Mouse (Mus musculus): Measurements from ENCODE around the gene Olfr622. TPM values are rescaled to one million over a fixed set of nuclear protein-coding genes. Genes with fewer than 3 reads are reported as not detected.

The Olfr622 gene
- total and polyA plus RNA-seq, 3 experiments, result not detected

DNA sequence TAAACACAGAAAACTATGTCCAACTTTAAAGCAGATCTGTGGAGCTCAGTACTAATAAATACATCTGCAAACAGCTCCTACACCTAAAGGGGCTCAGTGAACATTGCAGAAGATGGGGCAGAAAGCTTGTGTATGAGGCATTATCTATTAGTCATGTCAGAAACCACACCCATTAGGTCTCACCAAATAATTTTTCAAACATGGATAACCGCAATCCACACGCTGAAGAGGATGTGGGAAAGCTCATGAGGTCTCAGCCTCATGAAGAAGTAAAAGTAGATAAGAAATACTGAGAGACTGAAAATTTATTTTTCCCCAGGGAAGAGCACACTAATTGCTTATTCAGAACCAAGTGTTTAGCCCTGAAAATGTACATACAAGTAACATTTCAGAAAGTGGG is 35.1 kb downstream of the Olfr622 start:
- Histone ChIP-seq H3K36me3 (ENCODE audit: control insufficient read depth in 1 of 2, insufficient read depth in 2 of 2, low read length in 2 of 2) (no peaks in the 10 kb centered on the region), H3K27ac (ENCODE audit: control insufficient read depth, low read depth, low read length) (no peak overlapping the region), H3K9ac (ENCODE audit: control insufficient read depth, low read depth, low read length, poor library complexity, severe bottlenecking) (no peak overlapping the region), H3K27me3 (ENCODE audit: control insufficient read depth in 1 of 2, insufficient read depth in 2 of 2, low read length in 2 of 2) (no peaks in the 10 kb centered on the region), H3K4me1 (ENCODE audit: control insufficient read depth in 1 of 2, insufficient read depth in 2 of 2, low read length in 2 of 2) (no peaks in the 10 kb centered on the region), H3K9me3 (replicated peaks; ENCODE audit: insufficient read depth, low read length) (no peaks in the 10 kb centered on the region), H3K4me3 (ENCODE audit: control insufficient read depth in 1 of 2, insufficient read depth in 1 of 2, low read depth in 2 of 2, low read length in 2 of 2) (no peak overlapping the region), H3K79me2 (ENCODE audit: control insufficient read depth, insufficient read depth, low read length, poor library complexity) (no peaks in the 10 kb centered on the region)
- TF ChIP-seq MAFK (IDR thresholded peaks at IDR 0.05; ENCODE audit: borderline replicate concordance, low read depth, low read length) (no peak), TCF12 (IDR thresholded peaks at IDR 0.05; ENCODE audit: low read depth, low read length) (no peak), GABPA (IDR thresholded peaks at IDR 0.05; ENCODE audit: low read depth, low read length) (no peak), MEF2A (IDR thresholded peaks at IDR 0.05; ENCODE audit: extremely low read depth, insufficient replicate concordance, low read depth, low read length, poor library complexity, severe bottlenecking) (no peak), E2F4 (IDR thresholded peaks at IDR 0.05; ENCODE audit: borderline replicate concordance, low read depth, low read length) (no peak), NRF1 (IDR thresholded peaks at IDR 0.05; ENCODE audit: insufficient read depth, low read depth, low read length, poor library complexity, severe bottlenecking) (no peak), USF2 (IDR thresholded peaks at IDR 0.05; ENCODE audit: borderline replicate concordance in 1 of 2, insufficient read depth in 1 of 2, low read depth in 1 of 2, low read length in 2 of 2) (no peak), RAD21 (IDR thresholded peaks at IDR 0.05; ENCODE audit: low read depth, low read length) (no peak), BHLHE40 (IDR thresholded peaks at IDR 0.05; ENCODE audit: borderline replicate concordance, low read depth, low read length) (no peak), CHD1 (IDR thresholded peaks at IDR 0.05; ENCODE audit: low read depth, low read length) (no peak), MXI1 (IDR thresholded peaks at IDR 0.05; ENCODE audit: low read depth, low read length) (no peak), MYB (IDR thresholded peaks at IDR 0.05; ENCODE audit: low read depth, low read length) (no peak), POLR2AphosphoS2 (IDR thresholded peaks at IDR 0.05; ENCODE audit: low read length) (no peak), CHD2 (IDR thresholded peaks at IDR 0.05; ENCODE audit: low read length) (no peak), ZKSCAN1 (IDR thresholded peaks at IDR 0.05; ENCODE audit: low read depth, low read length) (no peak), EP300 (IDR thresholded peaks at IDR 0.05; ENCODE audit: low read depth in 1 of 2, low read length in 2 of 2) (no peak), USF1 (IDR thresholded peaks at IDR 0.05; ENCODE audit: low read depth, low read length) (no peak), MAZ (IDR thresholded peaks at IDR 0.05; ENCODE audit: low read depth, low read length) (no peak)
- peak; percentile 4 for DNase-seq (ENCODE audit: low read depth, low spot score)

DNA sequence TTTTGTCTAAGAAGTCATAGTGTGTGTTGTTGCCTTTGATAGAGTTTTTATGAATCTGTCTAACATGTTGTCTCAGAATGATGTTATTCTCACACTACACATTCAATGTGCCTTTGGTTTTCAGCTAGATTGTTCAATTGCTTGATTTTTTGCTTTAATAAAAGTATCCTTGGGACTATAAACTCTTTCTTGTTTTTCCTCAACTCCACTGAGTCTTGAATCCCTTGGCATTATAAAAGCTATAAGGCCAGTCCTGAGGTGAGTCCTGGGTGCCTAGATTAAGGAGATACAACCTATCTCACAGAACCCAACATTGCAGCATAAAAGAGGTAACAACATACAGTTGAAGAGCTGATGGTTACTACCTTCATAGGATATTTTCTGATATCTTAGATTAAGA is 42.2 kb downstream of the Olfr622 start, which contains the start of gene Olfr619:
TSS of gene Olfr619 (plus strand) at position 301 of the 400 bp plus-strand sequence.
- TF ChIP-seq HCFC1 (IDR thresholded peaks at IDR 0.05; ENCODE audit: low read depth, low read length) (no peak), CHD1 (IDR thresholded peaks at IDR 0.05; ENCODE audit: low read depth, low read length) (no peak), MXI1 (IDR thresholded peaks at IDR 0.05; ENCODE audit: low read depth, low read length) (no peak), ELF1 (IDR thresholded peaks at IDR 0.05; ENCODE audit: low read depth, low read length) (no peak), USF2 (IDR thresholded peaks at IDR 0.05; ENCODE audit: borderline replicate concordance in 1 of 2, insufficient read depth in 1 of 2, low read depth in 1 of 2, low read length in 2 of 2) (no peak), SMC3 (IDR thresholded peaks at IDR 0.05; ENCODE audit: low read depth, low read length) (no peak), GATA1 (IDR thresholded peaks at IDR 0.05; ENCODE audit: low read depth, low read length) (no peak), E2F4 (IDR thresholded peaks at IDR 0.05; ENCODE audit: borderline replicate concordance, low read depth, low read length) (no peak), ZMIZ1 (IDR thresholded peaks at IDR 0.05; ENCODE audit: low read depth, low read length) (no peak), ZKSCAN1 (IDR thresholded peaks at IDR 0.05; ENCODE audit: low read depth, low read length) (no peak), MYB (IDR thresholded peaks at IDR 0.05; ENCODE audit: low read depth, low read length) (no peak), NELFE (IDR thresholded peaks at IDR 0.05; ENCODE audit: low read depth, low read length) (no peak), MYC (IDR thresholded peaks at IDR 0.05; ENCODE audit: low read depth, low read length) (no peak), MAZ (IDR thresholded peaks at IDR 0.05; ENCODE audit: low read depth, low read length) (no peak), NRF1 (IDR thresholded peaks at IDR 0.05; ENCODE audit: insufficient read depth, low read depth, low read length, poor library complexity, severe bottlenecking) (no peak), ZNF384 (IDR thresholded peaks at IDR 0.05; ENCODE audit: low read depth, low read length) (no peak), RAD21 (IDR thresholded peaks at IDR 0.05; ENCODE audit: low read depth, low read length) (no peak)
- Histone ChIP-seq H3K9ac (ENCODE audit: control insufficient read depth, low read depth, low read length, poor library complexity, severe bottlenecking) (no peak within 1 kb of the TSS), H3K27me3 (ENCODE audit: control insufficient read depth in 1 of 2, insufficient read depth in 2 of 2, low read length in 2 of 2) (no peaks in the 10 kb centered on the region), H3K27ac (ENCODE audit: control insufficient read depth, low read depth, low read length) (no peak within 1 kb of the TSS), H3K79me2 (ENCODE audit: control insufficient read depth, insufficient read depth, low read length, poor library complexity) (no peaks in the 10 kb centered on the region), H3K36me3 (ENCODE audit: control insufficient read depth in 1 of 2, insufficient read depth in 2 of 2, low read length in 2 of 2) (no peaks in the 10 kb centered on the region), H3K4me1 (ENCODE audit: control insufficient read depth in 1 of 2, insufficient read depth in 2 of 2, low read length in 2 of 2) (no peaks in the 10 kb centered on the region), H3K9me3 (replicated peaks; ENCODE audit: insufficient read depth, low read length) (no peaks in the 10 kb centered on the region), H3K4me3 (ENCODE audit: control insufficient read depth in 1 of 2, insufficient read depth in 1 of 2, low read depth in 2 of 2, low read length in 2 of 2) (no peak within 1 kb of the TSS)
- DNase-seq (ENCODE audit: low read depth, low spot score), result no peak
